Mouse (Mus musculus): ENCODE results near the gene Olfr103. TPM values are rescaled to one million over a fixed set of nuclear protein-coding genes. Genes with fewer than 3 reads are reported as not detected.

Gene Olfr103
- total and polyA plus RNA-seq, 2 experiments from 2014 or later: not detected

GRCm38 (mm10) chr17:37304213-37304612 is 35.3 kb downstream of the Olfr103 start, which contains the start of gene Olfr101:
TSS of gene Olfr101 (minus strand) at chr17:37304313.
- Histone ChIP-seq H3K27me3 (ENCODE audit: control insufficient read depth, insufficient read depth, low read length) (no peaks in the 10 kb centered on the region), H3K4me1 (ENCODE audit: control insufficient read depth, insufficient read depth) (no peaks in the 10 kb centered on the region), H3K9ac (replicated peaks; ENCODE audit: low read depth, low read length) (no peak within 1 kb of the TSS), H3K9me3 (replicated peaks; ENCODE audit: control insufficient read depth, low read length) (no peaks in the 10 kb centered on the region), H3K4me3 (ENCODE audit: low read depth, low read length) (no peak within 1 kb of the TSS), H3K27ac (ENCODE audit: low read depth) (no peak within 1 kb of the TSS), H3K36me3 (replicated peaks; ENCODE audit: control insufficient read depth, insufficient read depth, low read length) (no peaks in the 10 kb centered on the region), H3K4me2 (ENCODE audit: low read depth, low read length) (no peak within 1 kb of the TSS)
- TF ChIP-seq CTCF (IDR thresholded peaks at IDR 0.05; ENCODE audit: low read depth) (no peak), EP300 (IDR thresholded peaks at IDR 0.05; ENCODE audit: low read depth) (no peak)
- no peak for ATAC-seq (ENCODE audit: insufficient read depth, low read depth)
- no peak for DNase-seq (ENCODE audit: low spot score)
- WGBS: 63% methylated on average over 4 of the region's 4 CpGs

Other genes with a start within 250 kb of the Olfr103 start
- not detected in 2 replicates for gene Olfr91, start 241.4 kb downstream of the Olfr103 start, total RNA-seq (2014; rRNA removed; ENCODE audit: low replicate concordance)
- not detected in 2 replicates for gene Olfr91, start 241.4 kb downstream of the Olfr103 start, polyA plus RNA-seq (2015; fragmentation: Nextera tagmentation; extraction: Ambion mirVana)
- gene Olfr92, start 219.6 kb downstream of the Olfr103 start, total RNA-seq (2014; rRNA removed; ENCODE audit: low replicate concordance): not detected in 2 replicates
- gene Olfr92, start 219.6 kb downstream of the Olfr103 start, polyA plus RNA-seq (2015; fragmentation: Nextera tagmentation; extraction: Ambion mirVana): not detected in 2 replicates
- not detected in 2 replicates for gene Olfr93, start 178.2 kb downstream of the Olfr103 start, total RNA-seq (2014; rRNA removed; ENCODE audit: low replicate concordance)
- not detected in 2 replicates for gene Olfr93, start 178.2 kb downstream of the Olfr103 start, polyA plus RNA-seq (2015; fragmentation: Nextera tagmentation; extraction: Ambion mirVana)
- not detected in 2 replicates for gene Ubd, start 145.8 kb downstream of the Olfr103 start, total RNA-seq (2014; rRNA removed; ENCODE audit: low replicate concordance)
- gene Ubd, start 145.8 kb downstream of the Olfr103 start, polyA plus RNA-seq (2015; fragmentation: Nextera tagmentation; extraction: Ambion mirVana): not detected in 2 replicates
- not detected in 2 replicates for gene Olfr94, start 138.7 kb downstream of the Olfr103 start, total RNA-seq (2014; rRNA removed; ENCODE audit: low replicate concordance)
- gene Olfr94, start 138.7 kb downstream of the Olfr103 start, polyA plus RNA-seq (2015; fragmentation: Nextera tagmentation; extraction: Ambion mirVana): not detected in 2 replicates
- gene Olfr95, start 126.6 kb downstream of the Olfr103 start, total RNA-seq (2014; rRNA removed; ENCODE audit: low replicate concordance): not detected in 2 replicates
- gene Olfr95, start 126.6 kb downstream of the Olfr103 start, polyA plus RNA-seq (2015; fragmentation: Nextera tagmentation; extraction: Ambion mirVana): not detected in 2 replicates
- not detected in 2 replicates for gene Olfr96, start 119.6 kb downstream of the Olfr103 start, total RNA-seq (2014; rRNA removed; ENCODE audit: low replicate concordance)
- gene Olfr96, start 119.6 kb downstream of the Olfr103 start, polyA plus RNA-seq (2015; fragmentation: Nextera tagmentation; extraction: Ambion mirVana): not detected in 2 replicates
- not detected in 2 replicates for gene Olfr97, start 102.4 kb downstream of the Olfr103 start, total RNA-seq (2014; rRNA removed; ENCODE audit: low replicate concordance)
- not detected in 2 replicates for gene Olfr97, start 102.4 kb downstream of the Olfr103 start, polyA plus RNA-seq (2015; fragmentation: Nextera tagmentation; extraction: Ambion mirVana)
- not detected in 2 replicates for gene Olfr98, start 75.9 kb downstream of the Olfr103 start, total RNA-seq (2014; rRNA removed; ENCODE audit: low replicate concordance)
- not detected in 2 replicates for gene Olfr98, start 75.9 kb downstream of the Olfr103 start, polyA plus RNA-seq (2015; fragmentation: Nextera tagmentation; extraction: Ambion mirVana)
- gene H2-M3, start 69.5 kb downstream of the Olfr103 start, total RNA-seq (2014; rRNA removed; ENCODE audit: low replicate concordance): 0.42 and 0.43 TPM in 2 replicates
- 2.6 and 2.9 TPM in 2 replicates for gene H2-M3, start 69.5 kb downstream of the Olfr103 start, polyA plus RNA-seq (2015; fragmentation: Nextera tagmentation; extraction: Ambion mirVana)
- not detected in 2 replicates for gene Olfr99, start 56.2 kb downstream of the Olfr103 start, total RNA-seq (2014; rRNA removed; ENCODE audit: low replicate concordance)
- not detected in 2 replicates for gene Olfr99, start 56.2 kb downstream of the Olfr103 start, polyA plus RNA-seq (2015; fragmentation: Nextera tagmentation; extraction: Ambion mirVana)
- gene Olfr101, start 35.4 kb downstream of the Olfr103 start, total RNA-seq (2014; rRNA removed; ENCODE audit: low replicate concordance): not detected in 2 replicates
- not detected in 2 replicates for gene Olfr101, start 35.4 kb downstream of the Olfr103 start, polyA plus RNA-seq (2015; fragmentation: Nextera tagmentation; extraction: Ambion mirVana)
- gene Olfr102, start 22.6 kb downstream of the Olfr103 start, total RNA-seq (2014; rRNA removed; ENCODE audit: low replicate concordance): not detected in 2 replicates
- gene Olfr102, start 22.6 kb downstream of the Olfr103 start, polyA plus RNA-seq (2015; fragmentation: Nextera tagmentation; extraction: Ambion mirVana): not detected in 2 replicates
- not detected in 2 replicates for gene Olfr104-ps, start 19.9 kb upstream of the Olfr103 start, total RNA-seq (2014; rRNA removed; ENCODE audit: low replicate concordance)
- gene Olfr104-ps, start 19.9 kb upstream of the Olfr103 start, polyA plus RNA-seq (2015; fragmentation: Nextera tagmentation; extraction: Ambion mirVana): not detected in 2 replicates
- gene Olfr105-ps, start 39.3 kb upstream of the Olfr103 start, total RNA-seq (2014; rRNA removed; ENCODE audit: low replicate concordance): not detected in 2 replicates
- not detected in 2 replicates for gene Olfr105-ps, start 39.3 kb upstream of the Olfr103 start, polyA plus RNA-seq (2015; fragmentation: Nextera tagmentation; extraction: Ambion mirVana)
- gene Olfr106-ps, start 50.7 kb upstream of the Olfr103 start, total RNA-seq (2014; rRNA removed; ENCODE audit: low replicate concordance): not detected in 2 replicates
- not detected in 2 replicates for gene Olfr106-ps, start 50.7 kb upstream of the Olfr103 start, polyA plus RNA-seq (2015; fragmentation: Nextera tagmentation; extraction: Ambion mirVana)
- gene Olfr107, start 59.5 kb upstream of the Olfr103 start, total RNA-seq (2014; rRNA removed; ENCODE audit: low replicate concordance): not detected in 2 replicates
- gene Olfr107, start 59.5 kb upstream of the Olfr103 start, polyA plus RNA-seq (2015; fragmentation: Nextera tagmentation; extraction: Ambion mirVana): not detected in 2 replicates
- not detected in 2 replicates for gene Olfr108, start 105.8 kb upstream of the Olfr103 start, total RNA-seq (2014; rRNA removed; ENCODE audit: low replicate concordance)
- gene Olfr108, start 105.8 kb upstream of the Olfr103 start, polyA plus RNA-seq (2015; fragmentation: Nextera tagmentation; extraction: Ambion mirVana): not detected in 2 replicates
- gene Olfr109, start 119.2 kb upstream of the Olfr103 start, total RNA-seq (2014; rRNA removed; ENCODE audit: low replicate concordance): not detected in 2 replicates
- not detected in 2 replicates for gene Olfr109, start 119.2 kb upstream of the Olfr103 start, polyA plus RNA-seq (2015; fragmentation: Nextera tagmentation; extraction: Ambion mirVana)
- not detected in 2 replicates for gene H2-M2, start 143.9 kb upstream of the Olfr103 start, total RNA-seq (2014; rRNA removed; ENCODE audit: low replicate concordance)
- not detected in 2 replicates for gene H2-M2, start 143.9 kb upstream of the Olfr103 start, polyA plus RNA-seq (2015; fragmentation: Nextera tagmentation; extraction: Ambion mirVana)
- not detected in 2 replicates for gene Olfr110, start 152.8 kb upstream of the Olfr103 start, total RNA-seq (2014; rRNA removed; ENCODE audit: low replicate concordance)
- gene Olfr110, start 152.8 kb upstream of the Olfr103 start, polyA plus RNA-seq (2015; fragmentation: Nextera tagmentation; extraction: Ambion mirVana): not detected in 2 replicates
- not detected in 2 replicates for gene Olfr111, start 168.3 kb upstream of the Olfr103 start, total RNA-seq (2014; rRNA removed; ENCODE audit: low replicate concordance)
- not detected in 2 replicates for gene Olfr111, start 168.3 kb upstream of the Olfr103 start, polyA plus RNA-seq (2015; fragmentation: Nextera tagmentation; extraction: Ambion mirVana)
- gene Olfr112, start 229.8 kb upstream of the Olfr103 start, total RNA-seq (2014; rRNA removed; ENCODE audit: low replicate concordance): not detected in 2 replicates
- not detected in 2 replicates for gene Olfr112, start 229.8 kb upstream of the Olfr103 start, polyA plus RNA-seq (2015; fragmentation: Nextera tagmentation; extraction: Ambion mirVana)
- gene Olfr113, start 238.0 kb upstream of the Olfr103 start, total RNA-seq (2014; rRNA removed; ENCODE audit: low replicate concordance): not detected in 2 replicates
- not detected in 2 replicates for gene Olfr113, start 238.0 kb upstream of the Olfr103 start, polyA plus RNA-seq (2015; fragmentation: Nextera tagmentation; extraction: Ambion mirVana)